Mouse (Mus musculus) erythroblast, adult 5-6 weeks (primary cell): ENCODE data around the gene Atp8a2. TPM values are rescaled to one million over a fixed set of nuclear protein-coding genes. Genes with fewer than 3 reads are reported as not detected.

Experiments
- ATAC-seq: replicated peaks from 2 replicates; pipeline ENCODE4 v1.8.0; 2016; ENCODE audit warnings: moderate number of reproducible peaks, mild to moderate bottlenecking, moderate TSS enrichment, inconsistent platforms; ENCODE audit not compliant: poor library complexity, low FRiP score, severe bottlenecking
- total RNA-seq, 2 experiments: library from RNA; stranded (forward) in 1 of 2; stranded (reverse) in 1 of 2; fragments of 150-400 nt in 1 of 2; fragments of 200-764, 138-1000 nt in 1 of 2; gene quantifications; 2 replicates each; pipeline versions ENCODE4 v1.2.3 to v1.2.4; 2015 to 2017; ENCODE audit warnings: low replicate concordance in 2 of 2

The Atp8a2 gene
- total RNA-seq (2015; ENCODE audit: low replicate concordance) (0.19 and 0.21 TPM in 2 replicates), total RNA-seq (2017; ENCODE audit: low replicate concordance) (0.14 and 0.34 TPM in 2 replicates)

GRCm38 (mm10) chr14:60196884-60197283, at the start of gene Atp8a2:
TSS of gene Atp8a2 (minus strand) at chr14:60197179.
- no peak for ATAC-seq

- ATAC-seq = no peak
Observed at GRCm38 (mm10) chr14:60238551-60238950, 41.6 kb upstream of the Atp8a2 start.

GRCm38 (mm10) chr14:60219886-60220285, 22.9 kb upstream of the Atp8a2 start:
- no peak for ATAC-seq

GRCm38 (mm10) chr14:60217616-60218015, 20.6 kb upstream of the Atp8a2 start:
- ATAC-seq = no peak

- no peak for ATAC-seq
Observed at GRCm38 (mm10) chr14:60216125-60216524, 19.1 kb upstream of the Atp8a2 start.

GRCm38 (mm10) chr14:60215000-60215399, 18.0 kb upstream of the Atp8a2 start:
- no peak for ATAC-seq

GRCm38 (mm10) chr14:60214040-60214439, 17.1 kb upstream of the Atp8a2 start:
- no peak for ATAC-seq

- ATAC-seq = no peak
Observed at GRCm38 (mm10) chr14:60209166-60209565, 12.2 kb upstream of the Atp8a2 start.

- ATAC-seq = no peak
Observed at GRCm38 (mm10) chr14:60204993-60205392, 8.0 kb upstream of the Atp8a2 start.

GRCm38 (mm10) chr14:60195999-60196398, 980 bp downstream of the Atp8a2 start:
- ATAC-seq = no peak

GRCm38 (mm10) chr14:60194606-60195005, 2.4 kb downstream of the Atp8a2 start:
- ATAC-seq = no peak

- no peak for ATAC-seq
Observed at GRCm38 (mm10) chr14:60189771-60190170, 7.2 kb downstream of the Atp8a2 start.

- no peak for ATAC-seq
Observed at GRCm38 (mm10) chr14:60188201-60188825, 8.7 kb downstream of the Atp8a2 start.

- no peak for ATAC-seq
Observed at GRCm38 (mm10) chr14:60181306-60181705, 15.7 kb downstream of the Atp8a2 start.

GRCm38 (mm10) chr14:60178571-60178955, 18.4 kb downstream of the Atp8a2 start:
- no peak for ATAC-seq

GRCm38 (mm10) chr14:60177614-60178570, 19.1 kb downstream of the Atp8a2 start:
- ATAC-seq = no peak

GRCm38 (mm10) chr14:60176891-60177613, 19.9 kb downstream of the Atp8a2 start:
- ATAC-seq = no peak

GRCm38 (mm10) chr14:60176469-60176890, 20.5 kb downstream of the Atp8a2 start:
- no peak for ATAC-seq

- ATAC-seq = no peak
Observed at GRCm38 (mm10) chr14:60172286-60173055, 24.5 kb downstream of the Atp8a2 start.
